Mouse (Mus musculus): ENCODE measurements around the gene Rps16. TPM values are rescaled to one million over a fixed set of nuclear protein-coding genes. Genes with fewer than 3 reads are reported as not detected.
A peak's percentile ranks its signal among the peaks of the same experiment; 100 is the strongest.

Rps16 gene
- polyA plus RNA-seq, 1 experiment: 4,542 TPM

- no peak for TF ChIP-seq REST (IDR thresholded peaks at IDR 0.05; ENCODE audit: insufficient read depth, insufficient read length)
- H3K36me3 ChIP-seq (ENCODE audit: control insufficient read depth, insufficient read depth): no peaks in the 10 kb centered on the region
Measured at GRCm38 (mm10) chr7:28309737-28310136, 40.7 kb upstream of the Rps16 start.

GRCm38 (mm10) chr7:28311151-28311925 lies 39.1 kb upstream of the Rps16 start:
- H3K79me2 ChIP-seq (ENCODE audit: control insufficient read depth, insufficient read depth): peaks cover 8% of the 10 kb centered on the region
- peak overlapping the region; percentile 95 for H3ac ChIP-seq (ENCODE audit: control insufficient read depth, insufficient read length)
- no peaks in the 10 kb centered on the region for H3K27me3 ChIP-seq (ENCODE audit: control insufficient read depth, insufficient read depth, insufficient read length)
- TF ChIP-seq POLR2A (IDR thresholded peaks at IDR 0.05; ENCODE audit: insufficient read length, low read depth) (no peak), TCF3 (IDR thresholded peaks at IDR 0.05; ENCODE audit: insufficient read length, low read depth) (no peak), TCF12 (IDR thresholded peaks at IDR 0.05; ENCODE audit: insufficient read depth, poor library complexity, severe bottlenecking) (no peak), SRF (IDR thresholded peaks at IDR 0.05; ENCODE audit: control insufficient read depth, insufficient read length, low read depth) (no peak), POLR2AphosphoS2 (IDR thresholded peaks at IDR 0.05; ENCODE audit: insufficient read length, low read depth) (no peak), MYOD1 (IDR thresholded peaks at IDR 0.05; ENCODE audit: control insufficient read depth in 1 of 3, insufficient read length in 2 of 3, low read depth in 2 of 3) (no peak), MYOG (IDR thresholded peaks at IDR 0.05; ENCODE audit: control insufficient read depth in 1 of 3, insufficient read depth in 1 of 3, insufficient read length in 2 of 3, low read depth in 2 of 3) (no peak), E2F4 (IDR thresholded peaks at IDR 0.05; ENCODE audit: insufficient read depth) (no peak), USF1 (IDR thresholded peaks at IDR 0.05; ENCODE audit: low read depth) (no peak), CEBPB (IDR thresholded peaks at IDR 0.05; ENCODE audit: insufficient read depth, poor library complexity, severe bottlenecking) (no peak)
- H3K36me3 ChIP-seq (ENCODE audit: control insufficient read depth, insufficient read depth): no peaks in the 10 kb centered on the region
- peak overlapping the region; percentile 72 for H3K4me3 ChIP-seq
- peak overlapping the region; percentile 82 for H3K4me2 ChIP-seq (ENCODE audit: low read depth)

More at GRCm38 (mm10) chr7:28309737-28310136, 40.7 kb upstream of the Rps16 start:
- Histone ChIP-seq H3K4me3 (no peak overlapping the region), H3K79me2 (ENCODE audit: control insufficient read depth, insufficient read depth) (peaks cover 8% of the 10 kb centered on the region), H3ac (ENCODE audit: control insufficient read depth, insufficient read length) (no peak overlapping the region), H3K4me2 (ENCODE audit: low read depth) (no peak overlapping the region), H3K27me3 (ENCODE audit: control insufficient read depth, insufficient read depth, insufficient read length) (no peaks in the 10 kb centered on the region)

- peak; percentile 91 for TF ChIP-seq E2F4 (IDR thresholded peaks at IDR 0.05; ENCODE audit: insufficient read depth)
- no peak for TF ChIP-seq TCF3 (IDR thresholded peaks at IDR 0.05; ENCODE audit: insufficient read length, low read depth)
- no peak for TF ChIP-seq MYOD1 (IDR thresholded peaks at IDR 0.05; ENCODE audit: control insufficient read depth in 1 of 3, insufficient read length in 2 of 3, low read depth in 2 of 3)
- no peak for TF ChIP-seq REST (IDR thresholded peaks at IDR 0.05; ENCODE audit: insufficient read depth, insufficient read length)
- peak; percentile 86 for TF ChIP-seq POLR2AphosphoS2 (IDR thresholded peaks at IDR 0.05; ENCODE audit: insufficient read length, low read depth)
- peak; percentile 27 for TF ChIP-seq SRF (IDR thresholded peaks at IDR 0.05; ENCODE audit: control insufficient read depth, insufficient read length, low read depth)
- TF ChIP-seq MAX (IDR thresholded peaks at IDR 0.05; ENCODE audit: low read depth): no peak
- TF ChIP-seq TCF12 (IDR thresholded peaks at IDR 0.05; ENCODE audit: insufficient read depth, poor library complexity, severe bottlenecking): no peak
- TF ChIP-seq MYOG (IDR thresholded peaks at IDR 0.05; ENCODE audit: control insufficient read depth in 1 of 3, insufficient read depth in 1 of 3, insufficient read length in 2 of 3, low read depth in 2 of 3): no peak
- TF ChIP-seq POLR2A (IDR thresholded peaks at IDR 0.05; ENCODE audit: insufficient read length, low read depth): peak; percentile 88
- TF ChIP-seq USF1 (IDR thresholded peaks at IDR 0.05; ENCODE audit: low read depth): no peak
- peak within 1 kb of the TSS; percentile 72 for H3K4me3 ChIP-seq
Measured at GRCm38 (mm10) chr7:28311926-28312543, 38.4 kb upstream of the Rps16 start, which contains the start of gene Timm50. Timm50 (minus strand) TSS chr7:28312072.

GRCm38 (mm10) chr7:28318036-28318435 lies 32.4 kb upstream of the Rps16 start:
- Histone ChIP-seq H3ac (ENCODE audit: control insufficient read depth, insufficient read length) (no peak overlapping the region), H3K36me3 (ENCODE audit: control insufficient read depth, insufficient read depth) (peaks cover 35% of the 10 kb centered on the region), H3K4me2 (ENCODE audit: low read depth) (no peak overlapping the region), H3K4me3 (no peak overlapping the region), H3K27me3 (ENCODE audit: control insufficient read depth, insufficient read depth, insufficient read length) (no peaks in the 10 kb centered on the region), H3K79me2 (ENCODE audit: control insufficient read depth, insufficient read depth) (no peaks in the 10 kb centered on the region)
- TF ChIP-seq POLR2AphosphoS2 (IDR thresholded peaks at IDR 0.05; ENCODE audit: insufficient read length, low read depth) (no peak), MAX (IDR thresholded peaks at IDR 0.05; ENCODE audit: low read depth) (no peak), TCF12 (IDR thresholded peaks at IDR 0.05; ENCODE audit: insufficient read depth, poor library complexity, severe bottlenecking) (no peak), TCF3 (IDR thresholded peaks at IDR 0.05; ENCODE audit: insufficient read length, low read depth) (no peak), USF1 (IDR thresholded peaks at IDR 0.05; ENCODE audit: low read depth) (no peak), MYOG (IDR thresholded peaks at IDR 0.05; ENCODE audit: control insufficient read depth in 1 of 3, insufficient read depth in 1 of 3, insufficient read length in 2 of 3, low read depth in 2 of 3) (no peak), SRF (IDR thresholded peaks at IDR 0.05; ENCODE audit: control insufficient read depth, insufficient read length, low read depth) (no peak), POLR2A (IDR thresholded peaks at IDR 0.05; ENCODE audit: insufficient read length, low read depth) (no peak), REST (IDR thresholded peaks at IDR 0.05; ENCODE audit: insufficient read depth, insufficient read length) (no peak), CEBPB (IDR thresholded peaks at IDR 0.05; ENCODE audit: insufficient read depth, poor library complexity, severe bottlenecking) (no peak), MYOD1 (IDR thresholded peaks at IDR 0.05; ENCODE audit: control insufficient read depth in 1 of 3, insufficient read length in 2 of 3, low read depth in 2 of 3) (no peak), E2F4 (IDR thresholded peaks at IDR 0.05; ENCODE audit: insufficient read depth) (no peak)

More at GRCm38 (mm10) chr7:28311926-28312543, 38.4 kb upstream of the Rps16 start, which contains the start of gene Timm50:
- Histone ChIP-seq H3K4me2 (ENCODE audit: low read depth) (peak within 1 kb of the TSS; percentile 82), H3ac (ENCODE audit: control insufficient read depth, insufficient read length) (peak within 1 kb of the TSS; percentile 95), H3K36me3 (ENCODE audit: control insufficient read depth, insufficient read depth) (no peaks in the 10 kb centered on the region), H3K27me3 (ENCODE audit: control insufficient read depth, insufficient read depth, insufficient read length) (no peaks in the 10 kb centered on the region), H3K79me2 (ENCODE audit: control insufficient read depth, insufficient read depth) (peaks cover 8% of the 10 kb centered on the region)
